Mouse (Mus musculus) adrenal gland, adult 10 weeks (tissue): Measurements from ENCODE around the gene Ripply1. TPM values are rescaled to one million over a fixed set of nuclear protein-coding genes. Genes with fewer than 3 reads are reported as not detected.

Experiments used
- polyA plus RNA-seq: library from polyadenylated mRNA; stranded (reverse); fragments of 350-450 nt; fragmentation: Illumina TruSeq; extraction: RNeasy Lipid Tissue Mini Kit (QIAGEN cat#74804); gene quantifications from one replicate; pipeline ENCODE4 v1.2.3, GENCODE M21; 2014; ENCODE audit warnings: low read depth, low replicate concordance

The Ripply1 gene
- not detected for polyA plus RNA-seq

DNA sequence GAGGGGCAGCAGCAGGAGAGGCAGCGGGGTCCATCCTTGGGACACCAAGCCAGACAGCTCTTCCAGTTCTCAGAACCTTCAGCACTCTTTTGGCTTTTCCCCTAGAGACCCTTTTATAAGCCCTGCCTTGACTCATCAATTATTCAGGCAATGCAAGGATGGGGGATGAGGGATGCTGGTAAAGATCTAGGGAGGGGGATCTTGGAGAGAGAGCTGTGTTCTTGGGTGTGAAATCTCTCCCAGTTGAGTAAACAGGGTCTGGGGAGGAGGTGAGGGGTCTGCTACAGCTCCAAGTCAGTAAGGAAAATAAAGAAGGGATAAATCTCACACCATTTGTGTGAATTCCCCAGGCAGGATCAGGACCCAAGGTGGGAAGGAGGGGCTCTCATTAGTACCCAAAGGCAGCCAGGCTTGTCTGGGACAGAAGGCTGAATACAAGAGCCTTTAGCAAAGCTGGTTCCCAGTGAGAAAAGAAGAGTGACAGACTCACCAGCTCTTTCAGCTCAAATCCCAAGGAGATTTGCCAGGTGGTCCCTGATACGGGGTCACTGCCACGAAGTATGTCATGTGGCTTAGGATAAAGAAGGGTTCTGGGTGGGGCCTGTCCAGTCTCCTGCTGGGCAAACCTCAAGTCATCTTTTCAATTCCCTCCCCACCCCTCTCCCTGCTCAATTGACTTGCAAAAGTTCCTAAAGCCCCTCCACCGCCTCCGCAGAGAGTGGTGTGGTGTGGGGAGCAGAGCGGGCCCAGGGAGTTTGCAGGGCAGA is at the start of gene Ripply1:
Gene Ripply1 (minus strand): TSS at position 76 of the 767 bp plus-strand sequence.

GRCm38 (mm10) chrX:139800406-139800878 is 18.3 kb upstream of the Ripply1 start, which contains the start of gene Cldn2:
TSS of gene Cldn2 (plus strand) at chrX:139800828.

Other genes starting within 250 kb of the Ripply1 start
- gene Rnf128, start 219.0 kb downstream of the Ripply1 start, polyA plus RNA-seq: 203 TPM
- gene Tbc1d8b, start 97.4 kb downstream of the Ripply1 start, polyA plus RNA-seq: 42.6 TPM
- gene Gm15013, start 67.9 kb downstream of the Ripply1 start, polyA plus RNA-seq: not detected
- gene Cldn2, start 18.5 kb upstream of the Ripply1 start, polyA plus RNA-seq: not detected
- 18.5 TPM for gene Morc4, start 89.3 kb upstream of the Ripply1 start, polyA plus RNA-seq
- 17.0 TPM for gene Rbm41, start 216.2 kb upstream of the Ripply1 start, polyA plus RNA-seq